Mouse (Mus musculus): ENCODE results near the gene Vapb. TPM values are rescaled to one million over a fixed set of nuclear protein-coding genes. Genes with fewer than 3 reads are reported as not detected.
"Not testable (repeated sequence)": the region's sequence is repeated elsewhere in the genome, so short reads cannot be mapped to it uniquely, and the experiment has no call there.

The Vapb gene
- polyA plus RNA-seq, 1 experiment, result 3.3 TPM

DNA sequence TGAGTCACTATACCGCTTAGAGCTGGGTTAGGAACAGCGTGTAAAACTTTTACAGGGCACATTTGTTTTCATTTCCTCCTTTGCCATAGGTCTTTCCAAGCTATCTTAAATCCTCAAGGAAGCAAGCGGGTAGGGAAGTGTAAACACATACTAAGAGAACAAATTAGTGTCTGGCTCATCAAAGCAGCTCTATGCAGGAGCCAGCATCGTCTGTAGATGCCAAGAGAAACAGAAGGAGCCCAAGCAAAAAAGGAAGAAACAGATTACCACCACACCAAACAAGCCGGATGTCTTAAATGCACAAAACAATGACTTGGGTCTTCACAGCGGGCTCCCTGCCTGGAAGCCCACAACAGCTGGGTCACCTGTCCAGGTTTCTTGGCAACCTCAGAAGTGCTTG, 27.1 kb upstream of the Vapb start:
- TF ChIP-seq GATA1 (IDR thresholded peaks at IDR 0.05; ENCODE audit: low read length), result no peak
- no peak for TF ChIP-seq TAL1 (IDR thresholded peaks at IDR 0.05; ENCODE audit: low read length)
- Histone ChIP-seq H3K4me1 (ENCODE audit: control insufficient read depth) (no peaks in the 10 kb centered on the region), H3K9me3 (ENCODE audit: control insufficient read depth, low read length) (no peaks in the 10 kb centered on the region)

DNA sequence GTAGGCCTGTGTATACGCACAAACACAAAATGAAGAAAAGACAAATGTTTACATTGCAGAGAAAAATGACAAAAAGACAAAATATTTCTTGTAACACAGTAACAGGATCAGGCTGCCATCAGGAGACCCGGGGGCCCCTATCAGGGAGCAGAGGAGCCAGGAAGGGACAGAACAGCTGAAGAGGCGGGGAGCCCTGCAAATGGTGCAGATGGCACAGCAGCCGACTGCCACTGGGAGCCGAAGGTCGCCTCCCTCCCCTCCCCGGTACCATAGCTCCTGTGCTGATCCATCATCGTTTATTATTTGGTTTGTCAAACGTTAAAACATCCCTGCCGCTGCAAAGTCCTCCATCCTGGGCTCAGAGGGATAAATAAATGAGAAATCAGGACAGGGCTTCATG, 24.7 kb upstream of the Vapb start:
- no peak overlapping the region for H3K4me3 ChIP-seq (replicated peaks)
- H3K36me3 ChIP-seq (ENCODE audit: control insufficient read depth), result peaks cover 6% of the 10 kb centered on the region
- TF ChIP-seq GATA1 (IDR thresholded peaks at IDR 0.05; ENCODE audit: low read length), result no peak
- H3K27me3 ChIP-seq (ENCODE audit: control insufficient read depth), result no peaks in the 10 kb centered on the region
- H3K4me1 ChIP-seq (ENCODE audit: control insufficient read depth), result no peaks in the 10 kb centered on the region
- H3K9me3 ChIP-seq (ENCODE audit: control insufficient read depth, low read length), result peaks cover 2% of the 10 kb centered on the region; the same call in 1 of the 2 replicates

More for the DNA sequence above, 27.1 kb upstream of the Vapb start:
- Histone ChIP-seq H3K27me3 (ENCODE audit: control insufficient read depth) (no peaks in the 10 kb centered on the region), H3K36me3 (ENCODE audit: control insufficient read depth) (peaks cover 15% of the 10 kb centered on the region), H3K4me3 (replicated peaks) (no peak overlapping the region)

GRCm38 (mm10) chr2:173713241-173713640, 24.1 kb upstream of the Vapb start:
- Histone ChIP-seq H3K4me1 (ENCODE audit: control insufficient read depth) (no peaks in the 10 kb centered on the region), H3K9me3 (ENCODE audit: control insufficient read depth, low read length) (peaks cover 2% of the 10 kb centered on the region; the same call in 1 of the 2 replicates), H3K27me3 (ENCODE audit: control insufficient read depth) (no peaks in the 10 kb centered on the region), H3K4me3 (replicated peaks) (no peak overlapping the region), H3K36me3 (ENCODE audit: control insufficient read depth) (peaks cover 3% of the 10 kb centered on the region)
- TF ChIP-seq GATA1 (IDR thresholded peaks at IDR 0.05; ENCODE audit: low read length) (no peak), TAL1 (IDR thresholded peaks at IDR 0.05; ENCODE audit: low read length) (no peak)

GRCm38 (mm10) chr2:173714620-173715218, 22.6 kb upstream of the Vapb start:
- TF ChIP-seq GATA1 (IDR thresholded peaks at IDR 0.05; ENCODE audit: low read length) (no peak), TAL1 (IDR thresholded peaks at IDR 0.05; ENCODE audit: low read length) (no peak)
- H3K4me1 ChIP-seq (ENCODE audit: control insufficient read depth), result no peaks in the 10 kb centered on the region
- no peaks in the 10 kb centered on the region for H3K27me3 ChIP-seq (ENCODE audit: control insufficient read depth)
- peaks cover 5% of the 10 kb centered on the region; the same call in 1 of the 2 replicates for H3K9me3 ChIP-seq (ENCODE audit: control insufficient read depth, low read length)
- no peaks in the 10 kb centered on the region for H3K36me3 ChIP-seq (ENCODE audit: control insufficient read depth)
- no peak overlapping the region for H3K4me3 ChIP-seq (replicated peaks)

- Histone ChIP-seq H3K36me3 (ENCODE audit: control insufficient read depth) (no peaks in the 10 kb centered on the region), H3K4me3 (replicated peaks) (no peak overlapping the region), H3K9me3 (ENCODE audit: control insufficient read depth, low read length) (peaks cover 5% of the 10 kb centered on the region; the same call in 1 of the 2 replicates), H3K4me1 (ENCODE audit: control insufficient read depth) (no peaks in the 10 kb centered on the region), H3K27me3 (ENCODE audit: control insufficient read depth) (no peaks in the 10 kb centered on the region)
- TF ChIP-seq TAL1 (IDR thresholded peaks at IDR 0.05; ENCODE audit: low read length), result no peak
- TF ChIP-seq GATA1 (IDR thresholded peaks at IDR 0.05; ENCODE audit: low read length), result no peak
Measured at GRCm38 (mm10) chr2:173716966-173717365, 20.3 kb upstream of the Vapb start.

DNA sequence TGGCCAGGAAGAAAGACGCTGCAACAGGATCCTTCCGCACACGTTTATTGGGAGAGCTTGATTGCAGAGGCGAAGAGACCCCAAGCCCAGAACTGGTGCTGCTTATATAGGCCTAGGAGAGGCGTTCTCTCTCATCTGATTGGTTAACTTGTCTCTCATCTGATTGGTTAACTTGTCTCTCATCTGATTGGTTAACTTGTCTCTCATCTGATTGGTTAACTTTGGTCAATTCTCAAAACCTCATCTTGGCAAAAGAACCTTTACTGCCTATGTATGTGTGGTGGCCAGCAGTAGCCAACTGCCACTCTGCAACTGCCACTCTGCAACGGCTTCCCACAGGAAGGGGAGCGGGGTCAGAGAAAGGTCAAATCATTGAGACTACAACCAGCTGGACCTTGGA, 18.2 kb upstream of the Vapb start, which contains the start of gene 1700010B08Rik:
1700010B08Rik (plus strand) TSS at position 301 of the 400 bp plus-strand sequence.
- not testable (repeated sequence) for H3K27me3 ChIP-seq (ENCODE audit: control insufficient read depth); H3K36me3 ChIP-seq (ENCODE audit: control insufficient read depth); H3K4me1 ChIP-seq (ENCODE audit: control insufficient read depth); H3K9me3 ChIP-seq (ENCODE audit: control insufficient read depth, low read length); H3K4me3 ChIP-seq (replicated peaks)

DNA sequence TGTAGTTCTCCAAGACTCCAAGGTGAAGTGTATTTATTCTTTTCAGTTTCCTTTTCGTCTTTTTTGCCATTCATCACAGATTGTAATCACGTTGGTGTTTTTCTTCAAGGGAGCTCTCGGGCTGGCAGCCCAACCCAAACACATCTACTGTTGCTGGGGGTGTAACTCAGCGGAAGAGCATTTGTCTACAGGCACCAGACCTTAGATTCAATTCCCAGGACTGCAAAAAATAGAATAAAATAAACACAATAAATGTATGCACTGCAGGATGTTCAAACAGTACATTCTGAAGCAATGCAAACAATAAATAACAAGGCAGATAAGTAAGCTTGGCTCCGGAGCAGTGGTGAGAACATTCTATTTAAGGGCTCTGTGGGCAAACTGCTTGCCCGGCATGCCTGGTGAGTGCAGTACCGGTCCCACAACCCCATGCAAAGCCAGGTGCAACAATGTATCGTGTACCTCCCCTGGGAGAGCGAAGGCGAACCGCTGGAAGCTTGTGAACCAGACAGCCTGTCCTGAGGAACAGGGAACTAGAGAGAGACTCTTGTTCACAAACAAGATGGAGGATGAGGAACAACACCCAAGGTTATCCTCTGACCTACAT, 15.0 kb upstream of the Vapb start:
- Histone ChIP-seq H3K4me3 (replicated peaks) (no peak overlapping the region), H3K4me1 (ENCODE audit: control insufficient read depth) (no peaks in the 10 kb centered on the region), H3K36me3 (ENCODE audit: control insufficient read depth) (no peaks in the 10 kb centered on the region), H3K27me3 (ENCODE audit: control insufficient read depth) (no peaks in the 10 kb centered on the region), H3K9me3 (ENCODE audit: control insufficient read depth, low read length) (peaks cover 4% of the 10 kb centered on the region; the same call in 1 of the 2 replicates)
- TF ChIP-seq TAL1 (IDR thresholded peaks at IDR 0.05; ENCODE audit: low read length) (no peak), GATA1 (IDR thresholded peaks at IDR 0.05; ENCODE audit: low read length) (no peak)

- H3K27me3 ChIP-seq (ENCODE audit: control insufficient read depth), result no peaks in the 10 kb centered on the region
- no peaks in the 10 kb centered on the region; the same call in 1 of the 2 replicates for H3K9me3 ChIP-seq (ENCODE audit: control insufficient read depth, low read length)
- H3K36me3 ChIP-seq (ENCODE audit: control insufficient read depth), result no peaks in the 10 kb centered on the region
- no peaks in the 10 kb centered on the region for H3K4me1 ChIP-seq (ENCODE audit: control insufficient read depth)
- H3K4me3 ChIP-seq (replicated peaks), result no peak overlapping the region
- TF ChIP-seq TAL1 (IDR thresholded peaks at IDR 0.05; ENCODE audit: low read length) (no peak), GATA1 (IDR thresholded peaks at IDR 0.05; ENCODE audit: low read length) (no peak)
Measured at GRCm38 (mm10) chr2:173724382-173724781, 12.9 kb upstream of the Vapb start.

- TF ChIP-seq TAL1 (IDR thresholded peaks at IDR 0.05; ENCODE audit: low read length) (no peak), GATA1 (IDR thresholded peaks at IDR 0.05; ENCODE audit: low read length) (no peak)
- Histone ChIP-seq H3K27me3 (ENCODE audit: control insufficient read depth) (no peaks in the 10 kb centered on the region), H3K36me3 (ENCODE audit: control insufficient read depth) (no peaks in the 10 kb centered on the region), H3K4me1 (ENCODE audit: control insufficient read depth) (no peaks in the 10 kb centered on the region), H3K9me3 (ENCODE audit: control insufficient read depth, low read length) (no peaks in the 10 kb centered on the region), H3K4me3 (replicated peaks) (no peak overlapping the region)
Measured at GRCm38 (mm10) chr2:173724940-173725807, 12.1 kb upstream of the Vapb start.

All from erythroblast, embryonic 14.5 days (primary cell).